Mouse (Mus musculus) gastrocnemius, postnatal 36 days (tissue): ENCODE measurements around the gene Fcho1. TPM values are rescaled to one million over a fixed set of nuclear protein-coding genes. Genes with fewer than 3 reads are reported as not detected.
"Not testable (repeated sequence)": the region's sequence is repeated elsewhere in the genome, so short reads cannot be mapped to it uniquely, and the experiment has no call there.

ENCODE experiments used
- DNase-seq, 2 experiments: peaks; one replicate each; pipeline ENCODE4 v3.0.0; 2022
- intact Hi-C: fragments of 180-260 bp; cut with DNase I; formaldehyde crosslinking; loops from one replicate; pipeline ENCODE4 v1.15.1; 2025
- long read RNA-seq, 2 experiments: library from polyadenylated mRNA; stranded (forward); transcript quantifications; one replicate each; pipeline ENCODE4 v2.0.0; 2021
- total RNA-seq, 2 experiments: library from RNA; stranded (reverse); gene quantifications; 2 replicates each; pipeline ENCODE4 v1.2.3; 2021

Fcho1 gene
- 1 to 10 TPM in 1 of 2 experiments, not detected in 1; 1.4 TPM for total RNA-seq
- long read RNA-seq, experiment 1 = 0 reads
- long read RNA-seq, experiment 2 = 0 reads

GRCm38 (mm10) chr8:71725122-71725924, at the start of gene Fcho1:
Fcho1 (minus strand) TSS chr8:71725716.
- intact Hi-C loops = no loop called here
- DNase-seq = peak in 1 of 2 experiments; percentile 33

GRCm38 (mm10) chr8:71771336-71771735, 45.8 kb upstream of the Fcho1 start:
- no peak for DNase-seq
- intact Hi-C loops = no loop called here

DNA sequence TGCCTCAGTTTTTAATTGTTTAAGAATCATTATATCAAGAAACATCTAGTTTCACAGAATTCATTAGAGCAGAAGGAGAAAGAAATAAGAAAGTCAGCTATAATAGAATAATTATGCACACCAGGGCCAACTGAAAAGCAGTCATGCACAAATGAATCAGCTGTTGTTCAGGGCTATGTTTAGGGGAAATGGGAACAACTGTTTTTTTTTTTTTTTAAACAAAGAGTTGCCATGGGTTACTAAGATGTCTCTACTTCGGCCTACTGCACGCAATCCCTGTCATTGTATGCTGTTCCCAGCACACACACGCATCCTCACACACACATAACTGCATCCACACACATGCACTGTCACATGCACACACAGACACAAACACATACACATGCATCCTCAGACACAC, 33.3 kb upstream of the Fcho1 start:
- intact Hi-C loops = no loop called here
- DNase-seq = no peak

GRCm38 (mm10) chr8:71752881-71753552, 27.5 kb upstream of the Fcho1 start:
- intact Hi-C loops = not testable (repeated sequence)

GRCm38 (mm10) chr8:71752263-71752662, 26.7 kb upstream of the Fcho1 start:
- DNase-seq, intact Hi-C loops: not testable (repeated sequence)

More at GRCm38 (mm10) chr8:71752881-71753552, 27.5 kb upstream of the Fcho1 start:
- DNase-seq = not testable (repeated sequence)

GRCm38 (mm10) chr8:71751337-71751886, 25.9 kb upstream of the Fcho1 start:
- intact Hi-C loops, DNase-seq: not testable (repeated sequence)

DNA sequence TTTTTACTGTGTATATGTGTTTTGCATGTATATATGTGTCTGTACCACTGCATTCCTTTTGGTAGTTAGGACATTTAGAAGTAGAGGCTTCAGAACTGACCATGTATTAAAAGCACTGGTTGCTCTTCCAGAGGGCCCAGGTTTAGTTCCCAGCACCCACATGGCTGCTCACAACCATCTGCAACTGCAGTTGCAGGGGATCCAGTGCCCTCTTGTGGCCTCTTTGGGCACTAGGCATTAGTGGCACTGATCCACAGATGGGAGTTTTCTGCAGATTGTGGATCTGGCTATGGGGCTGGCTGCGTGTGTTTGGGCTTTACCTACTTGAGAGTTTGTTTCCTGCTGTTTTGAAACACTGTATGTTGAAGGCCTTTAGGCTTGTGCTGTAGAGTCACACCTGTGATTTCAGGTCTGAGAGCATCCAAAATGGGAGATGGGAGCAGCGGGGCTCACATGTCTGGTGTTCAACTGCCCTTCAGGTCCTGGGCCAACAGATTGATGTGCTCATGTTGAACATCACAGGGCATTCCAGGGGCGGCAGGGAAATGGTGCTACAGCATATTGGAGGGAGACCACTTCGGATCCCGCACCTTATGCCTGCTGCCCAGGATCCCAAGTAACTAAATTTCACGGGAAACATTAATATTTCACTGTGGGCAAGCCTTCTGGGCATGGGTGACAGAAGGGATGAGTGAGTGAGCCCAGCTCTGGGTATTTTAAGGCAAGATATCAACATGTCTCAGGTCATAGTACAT, 24.0 kb upstream of the Fcho1 start:
- DNase-seq, intact Hi-C loops: not testable (repeated sequence)

- intact Hi-C loops, DNase-seq: not testable (repeated sequence)
Observed at GRCm38 (mm10) chr8:71747082-71747481, 21.6 kb upstream of the Fcho1 start.

- no peak for DNase-seq
- intact Hi-C loops = no loop called here
Observed at GRCm38 (mm10) chr8:71745322-71745721, 19.8 kb upstream of the Fcho1 start.

- DNase-seq = no peak
- intact Hi-C loops = no loop called here
Observed at GRCm38 (mm10) chr8:71742783-71743182, 17.3 kb upstream of the Fcho1 start.

DNA sequence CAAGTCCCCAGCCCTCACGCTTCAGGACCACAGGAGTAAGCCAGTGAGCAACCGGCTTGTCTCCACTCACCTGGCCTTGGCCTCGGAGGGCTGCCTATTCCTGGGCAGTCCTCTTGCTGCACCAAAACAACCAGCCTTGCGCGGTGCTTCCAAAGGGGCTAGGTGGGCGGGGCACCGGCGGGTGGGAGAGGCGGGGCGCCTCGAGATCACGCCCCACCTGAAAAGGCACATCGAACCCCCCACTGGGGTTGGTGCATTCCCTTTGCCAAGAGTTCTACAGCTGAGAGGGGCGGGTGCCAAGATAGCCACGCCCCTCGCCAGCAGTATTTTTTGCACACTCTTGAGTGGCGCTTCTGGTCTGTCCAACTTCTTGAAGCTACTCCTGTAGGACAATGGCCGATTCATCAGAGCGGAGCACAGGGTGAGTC, 16.2 kb upstream of the Fcho1 start:
- DNase-seq = no peak
- intact Hi-C loops = no loop called here

DNA sequence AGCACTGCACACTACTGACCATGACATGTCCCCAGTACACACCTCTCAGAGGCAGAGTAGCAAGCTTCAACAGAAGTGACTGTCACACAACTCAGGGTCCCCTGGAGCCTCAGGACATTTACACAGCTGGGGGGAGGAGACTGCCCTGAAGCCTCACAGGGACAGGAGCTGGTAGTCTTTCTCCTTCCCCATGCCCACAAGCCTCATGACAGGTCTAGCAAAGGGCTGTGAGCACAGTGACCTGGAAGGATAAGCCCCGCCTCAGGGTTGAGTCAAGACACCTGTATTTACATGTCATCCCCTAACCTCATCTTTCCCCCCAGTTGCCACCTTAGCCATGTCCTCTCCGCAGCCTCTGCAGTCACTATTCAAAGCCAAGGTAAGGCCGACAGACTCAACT, 15.7 kb upstream of the Fcho1 start:
- DNase-seq = no peak
- intact Hi-C loops = no loop called here

DNA sequence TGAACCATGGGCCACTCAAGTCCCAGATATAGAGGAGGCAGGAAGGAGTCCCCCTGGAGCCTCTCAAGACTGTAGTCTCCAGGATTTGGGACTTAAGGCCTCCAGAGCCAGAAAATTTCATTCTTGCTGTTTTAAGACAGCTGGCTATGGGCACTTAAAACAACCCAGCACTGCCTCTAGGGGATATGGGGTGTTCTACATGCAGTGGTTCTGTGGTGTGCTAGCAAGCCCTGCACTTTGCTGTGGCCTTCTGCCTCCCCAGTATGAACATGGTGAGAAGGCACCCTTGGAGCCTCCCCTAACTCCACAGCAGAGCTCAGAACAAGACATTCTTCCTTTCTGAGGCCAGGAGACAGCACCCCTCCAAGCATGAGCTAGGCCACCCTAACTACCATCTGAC, 12.8 kb upstream of the Fcho1 start:
- DNase-seq, intact Hi-C loops: not testable (repeated sequence)

- DNase-seq = no peak
- intact Hi-C loops = no loop called here
Observed at GRCm38 (mm10) chr8:71731652-71732230, 6.2 kb upstream of the Fcho1 start.

DNA sequence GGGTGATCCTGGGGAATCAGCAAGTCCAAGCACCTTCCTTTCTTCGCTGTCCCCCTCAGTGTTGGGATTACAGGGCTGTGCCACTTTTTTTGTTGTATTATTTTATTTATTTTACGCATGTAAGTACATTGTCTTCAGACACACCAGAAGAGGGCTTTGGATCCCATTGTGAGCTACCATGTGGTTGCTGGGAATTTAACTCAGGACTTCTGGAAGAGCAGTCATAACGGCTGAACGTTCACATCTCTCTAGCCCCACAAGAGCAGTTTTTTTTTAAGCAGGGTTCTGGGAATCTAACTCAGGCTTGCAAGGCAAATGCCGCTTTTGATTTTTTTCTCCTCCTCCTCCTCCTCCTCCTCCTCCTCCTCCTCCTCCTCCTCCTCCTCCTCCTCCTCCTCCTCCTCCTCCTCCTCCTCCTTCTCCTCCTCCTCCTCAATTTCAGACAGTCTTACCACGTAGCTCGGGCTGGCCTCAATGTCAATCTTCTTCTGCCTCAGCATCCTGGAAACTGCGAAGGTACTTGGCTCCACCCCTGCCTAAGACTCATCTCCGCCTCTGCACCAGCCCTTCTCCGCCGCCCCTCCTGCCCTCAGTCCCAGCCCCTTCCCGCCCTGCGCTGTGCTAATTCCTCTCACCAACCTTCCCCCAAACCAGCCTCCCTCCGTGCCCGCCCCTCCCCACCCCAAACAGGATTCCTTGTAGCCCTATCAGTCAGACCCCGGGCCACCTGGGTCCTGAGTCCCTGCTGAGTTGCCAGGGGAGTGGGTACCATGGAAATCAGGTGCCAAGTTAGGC, 3.5 kb upstream of the Fcho1 start:
- intact Hi-C loops = no loop called here
- DNase-seq = no peak

DNA sequence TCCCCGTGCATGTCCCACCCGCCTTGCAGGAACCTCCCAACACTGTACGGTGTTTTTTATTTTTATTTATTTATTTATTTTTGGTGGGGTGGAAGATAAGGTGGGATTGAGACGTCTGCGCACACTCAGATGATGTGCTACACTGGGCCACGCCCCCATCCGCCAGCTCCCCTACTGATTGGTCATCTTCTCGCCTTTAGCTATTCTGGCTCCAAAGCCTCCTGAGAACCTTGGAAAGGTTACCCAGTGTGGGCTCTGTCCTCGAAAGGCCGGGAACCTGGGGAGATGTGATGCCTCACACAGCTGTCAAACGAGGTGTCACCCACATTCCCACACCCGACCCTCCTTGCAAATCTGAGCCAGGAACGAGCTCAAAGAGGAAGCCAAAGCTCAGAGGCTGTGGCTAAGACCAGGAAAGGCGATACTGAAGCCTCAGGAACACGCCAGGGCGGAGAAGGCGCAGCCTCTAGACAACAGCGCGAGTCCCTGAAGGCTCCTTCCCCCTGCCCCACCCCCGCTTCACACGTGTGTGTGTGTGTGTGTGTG, 2.8 kb upstream of the Fcho1 start:
- intact Hi-C loops = no loop called here
- no peak for DNase-seq

DNA sequence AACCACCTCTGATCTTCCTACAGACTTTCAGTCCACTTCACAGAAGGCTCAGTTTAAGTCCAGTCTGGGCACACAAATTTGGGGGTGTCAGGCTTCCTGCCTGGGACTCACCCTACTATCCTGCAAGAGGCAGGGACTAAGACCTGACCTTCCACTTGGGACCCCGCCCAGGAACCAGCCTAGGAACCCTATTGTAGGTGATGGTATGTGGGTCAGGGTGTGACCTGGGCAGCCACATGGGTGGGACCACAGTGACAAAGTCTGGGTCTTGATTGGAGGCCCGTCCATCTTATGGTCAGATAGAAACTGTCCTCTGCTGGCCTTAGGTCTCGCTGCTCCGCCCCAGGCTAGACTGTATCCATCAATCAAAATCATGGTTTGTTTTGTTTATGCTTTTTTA, 1.1 kb downstream of the Fcho1 start:
- no peak for DNase-seq
- intact Hi-C loops = no loop called here

- intact Hi-C loops = no loop called here
Observed at GRCm38 (mm10) chr8:71723047-71723551, 2.4 kb downstream of the Fcho1 start.

GRCm38 (mm10) chr8:71719928-71720457, 5.5 kb downstream of the Fcho1 start:
- no peak for DNase-seq
- intact Hi-C loops = no loop called here

More at GRCm38 (mm10) chr8:71723047-71723551, 2.4 kb downstream of the Fcho1 start:
- no peak for DNase-seq
